Mouse (Mus musculus) thymus, postnatal 0 days (tissue): ENCODE results near the gene Nfe2. TPM values are rescaled to one million over a fixed set of nuclear protein-coding genes. Genes with fewer than 3 reads are reported as not detected.
A peak's percentile ranks its signal among the peaks of the same experiment; 100 is the strongest.
"Not testable (repeated sequence)": the region's sequence is repeated elsewhere in the genome, so short reads cannot be mapped to it uniquely, and the experiment has no call there.

ENCODE experiments used
- DNase-seq: peaks from one replicate; pipeline ENCODE4 v3.0.0-alpha.2; 2015; ENCODE audit warnings: low spot score
- polyA plus RNA-seq: library from polyadenylated mRNA; unstranded; fragments of >200 nt; fragmentation: Nextera tagmentation; extraction: Ambion mirVana; gene quantifications from 2 replicates; pipeline ENCODE4 v1.2.1, GENCODE M21; 2015

Gene Nfe2
- polyA plus RNA-seq, 1 experiment from 2014 or later = 9.1 TPM

DNA sequence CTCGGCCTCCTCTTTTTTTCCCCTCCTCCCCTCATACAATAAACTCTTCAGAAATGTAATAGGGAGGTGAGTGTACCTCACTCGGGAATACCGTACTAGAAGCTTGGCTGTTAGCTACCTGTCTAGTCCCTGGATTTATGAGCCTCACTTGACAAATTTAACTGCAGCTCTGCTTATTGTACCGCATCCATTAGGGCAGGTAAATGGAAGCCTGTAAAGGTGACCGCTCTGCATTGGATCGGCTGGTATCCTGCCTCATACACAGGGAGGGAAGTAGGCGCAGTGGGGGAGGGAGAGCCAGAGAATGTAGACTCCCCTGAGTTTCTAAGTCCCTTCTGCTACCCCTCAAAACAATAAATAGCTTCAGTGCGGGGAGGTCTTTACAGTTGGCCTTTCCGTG lies 32.6 kb upstream of the Nfe2 start:
- DNase-seq = no peak

DNA sequence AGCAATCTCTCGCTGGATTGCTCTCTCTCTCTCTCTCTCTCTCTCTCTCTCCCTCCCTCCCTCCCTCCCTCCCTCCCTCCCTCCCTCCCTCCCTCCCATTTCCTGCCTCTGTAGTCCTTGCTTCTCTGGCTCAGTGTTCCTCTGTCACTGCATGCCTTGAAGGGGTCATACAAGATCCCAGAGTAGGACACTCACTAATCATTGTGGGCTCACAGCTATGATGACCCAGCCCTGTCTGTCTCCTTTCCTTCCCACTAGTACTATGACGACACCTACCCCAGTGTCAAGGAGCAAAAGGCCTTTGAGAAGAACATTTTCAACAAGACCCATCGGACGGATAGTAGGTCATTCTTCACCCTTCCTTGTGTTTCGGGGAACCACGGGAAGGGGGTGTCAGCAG lies 32.2 kb upstream of the Nfe2 start:
- no peak for DNase-seq

DNA sequence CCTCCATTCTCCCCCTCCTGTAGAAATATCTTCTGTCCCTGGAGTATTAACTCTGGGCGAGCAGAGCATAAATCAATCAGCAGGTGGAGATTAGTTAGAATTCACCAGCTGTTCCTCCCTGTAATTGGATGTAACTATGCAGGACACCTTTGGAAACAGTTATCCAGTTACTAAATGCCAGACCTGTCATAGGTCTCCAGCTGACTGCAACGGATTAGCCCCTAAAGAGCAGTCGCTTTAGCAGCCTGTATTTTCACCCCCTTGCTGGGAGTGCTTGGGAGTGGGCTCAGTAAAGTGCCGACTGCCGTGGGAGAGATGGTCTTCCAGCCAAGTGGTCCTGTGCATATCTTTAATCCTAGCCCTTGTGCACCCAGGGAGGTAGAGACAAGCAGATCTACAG lies 31.4 kb upstream of the Nfe2 start:
- DNase-seq = no peak

DNA sequence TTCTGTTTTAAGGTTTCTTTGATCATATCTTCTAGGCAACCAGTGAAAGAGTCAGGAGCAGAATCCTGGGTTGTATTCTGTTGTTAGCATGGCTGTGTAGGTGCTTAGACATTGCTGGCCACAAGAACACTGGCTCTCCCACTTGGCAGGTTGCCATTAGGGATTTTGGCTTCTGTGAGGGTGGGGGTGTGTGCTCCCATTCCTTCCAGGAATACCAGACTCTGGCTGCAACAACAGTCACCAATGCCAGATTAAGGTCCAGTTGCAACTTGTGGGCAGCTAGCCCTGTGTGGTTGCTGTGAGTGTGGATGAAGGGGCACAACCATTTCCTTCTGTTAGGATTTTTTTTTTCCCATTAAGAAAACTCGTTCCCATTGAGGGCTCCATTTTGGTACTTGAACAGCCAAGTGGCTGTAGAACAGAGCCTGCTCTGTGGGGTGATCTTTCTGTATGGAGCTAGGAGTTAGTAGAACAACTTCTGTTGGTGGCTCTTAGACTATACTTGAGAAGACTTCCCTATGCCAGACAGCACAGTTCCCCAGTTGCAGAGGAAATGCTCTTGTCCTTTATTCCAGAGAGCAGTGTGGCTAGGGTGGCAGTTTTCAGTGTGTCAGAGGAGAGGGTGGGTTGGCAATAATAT lies 27.7 kb upstream of the Nfe2 start:
- DNase-seq = no peak

DNA sequence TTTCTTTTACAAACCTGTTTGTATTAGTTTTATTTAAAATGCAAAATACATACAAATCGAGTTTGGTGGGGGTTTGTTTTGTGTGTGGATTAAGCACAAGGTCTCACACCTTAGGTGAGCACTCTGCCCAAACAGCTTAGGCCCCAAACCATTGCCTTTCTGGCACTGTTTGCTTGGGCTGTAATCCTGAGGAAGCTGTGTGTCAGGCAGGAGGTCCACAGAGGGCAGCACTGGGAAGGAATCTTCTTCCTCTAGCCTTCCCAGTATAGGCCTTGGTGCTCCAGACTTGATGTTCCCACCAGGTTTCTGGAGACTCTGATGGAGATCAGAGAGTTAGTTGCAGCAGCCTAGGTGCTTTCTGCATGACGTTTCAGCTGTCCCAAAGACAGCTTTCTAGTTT lies 26.4 kb upstream of the Nfe2 start:
- DNase-seq = no peak

DNA sequence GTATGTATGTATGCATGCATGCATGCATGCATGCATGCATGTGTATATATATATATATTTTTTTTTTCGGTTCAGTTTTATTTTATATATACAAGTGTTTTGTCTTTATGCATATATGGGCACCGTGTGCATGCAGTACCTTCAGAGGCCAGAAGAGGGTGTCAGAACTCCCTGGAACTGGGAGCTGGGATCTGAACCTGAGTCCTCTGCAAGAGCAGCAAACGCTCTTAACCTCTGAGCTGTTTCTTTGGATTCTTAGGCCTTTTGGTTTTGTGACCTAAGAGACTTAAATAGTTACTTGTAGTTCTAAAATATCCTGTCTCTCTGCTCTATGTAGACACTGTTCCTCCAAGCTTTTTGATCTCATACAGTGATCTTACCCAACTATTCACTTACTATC lies 25.9 kb upstream of the Nfe2 start:
- peak; percentile 55 for DNase-seq

DNA sequence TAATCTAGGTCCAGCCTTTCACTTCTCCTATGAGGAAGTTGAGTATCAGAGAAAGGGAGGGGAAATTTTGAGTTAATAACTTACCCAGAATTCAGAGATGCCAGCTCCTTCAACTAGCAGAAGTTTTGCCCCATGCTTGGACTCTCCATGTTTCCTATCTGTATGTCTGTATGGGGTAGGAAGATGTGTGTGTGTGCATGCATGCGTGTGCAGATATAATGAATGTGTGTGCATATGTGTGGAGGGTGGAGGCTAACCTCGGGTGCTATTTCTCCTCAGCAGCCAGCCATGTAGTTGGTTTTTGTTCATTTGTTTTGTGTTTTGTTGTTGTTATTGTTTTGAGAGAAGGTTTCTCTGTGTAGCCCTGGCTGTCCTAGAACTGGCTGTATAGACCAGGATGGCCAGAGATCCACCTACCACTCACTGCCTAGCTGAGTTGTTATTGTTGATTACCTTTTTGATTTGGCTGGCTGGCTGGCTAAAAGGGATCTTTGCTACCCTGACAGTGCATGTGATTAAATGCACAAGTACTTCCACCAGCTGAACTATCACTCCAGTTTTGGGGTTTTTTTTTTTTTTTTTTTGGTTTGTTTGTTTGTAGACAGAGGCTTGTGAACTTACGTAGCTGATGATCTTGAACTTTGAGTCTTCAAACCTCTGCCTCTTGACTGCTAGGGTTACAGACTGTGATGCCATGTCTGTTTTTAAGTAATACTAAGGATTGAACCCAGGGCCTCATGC lies 23.4 kb upstream of the Nfe2 start:
- no peak for DNase-seq

DNA sequence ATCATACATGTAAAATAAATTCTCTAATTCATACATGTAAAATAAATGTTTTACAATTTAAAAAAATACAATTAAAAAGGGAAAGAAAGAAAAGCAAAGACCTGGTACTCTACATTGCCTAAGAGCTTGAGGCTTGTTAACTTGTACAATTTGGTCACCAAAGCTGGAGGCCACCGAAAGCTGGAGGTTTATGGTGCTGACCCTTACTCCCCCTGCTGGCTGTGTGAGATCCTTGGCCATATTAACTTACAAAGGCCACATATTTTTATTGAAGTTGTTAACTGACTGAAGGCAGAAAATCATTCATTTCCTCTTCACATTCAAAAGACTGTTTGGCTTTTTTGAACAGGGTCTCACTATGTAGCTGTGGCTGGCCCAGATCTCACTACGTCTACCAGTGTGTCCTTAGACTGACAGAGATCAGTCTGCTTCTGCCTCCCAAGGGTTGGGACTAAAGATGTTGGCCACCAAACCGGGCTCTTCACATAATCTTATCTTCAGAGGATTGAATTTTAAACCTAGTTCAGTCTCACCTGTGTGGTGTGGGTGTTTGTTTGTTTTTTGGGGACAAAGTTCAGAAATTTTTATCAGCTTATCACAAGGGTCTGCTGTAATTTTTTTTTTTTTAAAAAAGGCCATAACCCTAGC lies 22.7 kb upstream of the Nfe2 start:
- DNase-seq = peak; percentile 35

DNA sequence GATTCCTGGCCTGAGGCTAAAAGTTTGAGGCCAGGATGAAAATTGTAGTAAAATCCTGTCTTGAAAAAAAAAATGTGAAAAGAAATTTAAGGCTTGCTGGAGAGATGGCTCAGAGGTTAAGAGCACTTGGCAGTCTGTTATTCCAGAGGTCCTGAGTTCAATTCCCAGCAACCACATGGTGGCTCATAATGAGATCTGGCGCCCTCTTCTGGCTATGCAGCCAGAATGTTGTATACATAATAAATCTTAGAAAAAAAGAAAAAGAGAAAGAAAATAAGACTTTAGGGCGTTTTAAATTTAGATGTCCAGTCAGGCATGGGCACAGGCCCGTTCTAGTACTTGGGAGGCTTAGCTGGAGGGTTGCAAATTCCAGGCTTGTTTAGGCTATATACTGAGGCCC lies 21.5 kb upstream of the Nfe2 start:
- DNase-seq = peak; percentile 54

DNA sequence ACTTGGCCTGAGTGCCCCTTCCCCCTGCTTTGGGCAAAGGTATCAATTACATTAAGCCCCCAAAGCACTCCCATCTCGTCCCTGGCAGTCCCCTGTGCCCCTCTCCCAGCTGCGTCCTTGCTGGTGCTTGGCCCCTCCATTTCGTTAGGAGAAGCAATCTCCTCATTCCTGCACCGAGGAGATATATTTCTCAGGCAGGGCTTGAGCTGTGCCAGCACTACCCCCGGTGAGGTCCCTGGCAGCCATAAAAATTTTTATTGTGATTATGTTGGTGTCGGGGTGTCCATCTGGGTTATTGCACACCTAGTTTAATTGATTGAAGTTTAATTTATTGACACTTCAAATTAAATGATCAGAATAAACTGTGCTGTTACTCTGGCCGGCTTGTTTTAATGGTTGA lies 19.7 kb upstream of the Nfe2 start:
- DNase-seq = no peak

DNA sequence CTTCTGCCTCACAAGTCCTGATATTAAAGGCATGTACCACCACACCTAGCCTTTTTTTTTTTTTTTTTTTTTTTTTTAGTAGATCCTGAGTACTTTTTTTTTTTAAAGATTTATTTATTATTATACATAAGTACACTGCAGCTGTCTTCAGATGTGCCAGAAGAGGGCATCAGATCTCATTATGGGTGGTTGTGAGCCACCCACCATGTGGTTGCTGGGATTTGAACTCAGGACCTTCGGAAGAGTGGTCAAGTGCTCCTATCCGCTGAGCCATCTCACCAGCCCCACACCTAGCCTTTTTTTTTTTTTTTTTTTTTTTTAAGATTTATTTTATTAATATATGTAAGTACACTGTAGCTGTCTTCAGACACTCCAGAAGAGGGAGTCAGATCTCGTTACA lies 17.7 kb upstream of the Nfe2 start:
- not testable (repeated sequence) for DNase-seq

DNA sequence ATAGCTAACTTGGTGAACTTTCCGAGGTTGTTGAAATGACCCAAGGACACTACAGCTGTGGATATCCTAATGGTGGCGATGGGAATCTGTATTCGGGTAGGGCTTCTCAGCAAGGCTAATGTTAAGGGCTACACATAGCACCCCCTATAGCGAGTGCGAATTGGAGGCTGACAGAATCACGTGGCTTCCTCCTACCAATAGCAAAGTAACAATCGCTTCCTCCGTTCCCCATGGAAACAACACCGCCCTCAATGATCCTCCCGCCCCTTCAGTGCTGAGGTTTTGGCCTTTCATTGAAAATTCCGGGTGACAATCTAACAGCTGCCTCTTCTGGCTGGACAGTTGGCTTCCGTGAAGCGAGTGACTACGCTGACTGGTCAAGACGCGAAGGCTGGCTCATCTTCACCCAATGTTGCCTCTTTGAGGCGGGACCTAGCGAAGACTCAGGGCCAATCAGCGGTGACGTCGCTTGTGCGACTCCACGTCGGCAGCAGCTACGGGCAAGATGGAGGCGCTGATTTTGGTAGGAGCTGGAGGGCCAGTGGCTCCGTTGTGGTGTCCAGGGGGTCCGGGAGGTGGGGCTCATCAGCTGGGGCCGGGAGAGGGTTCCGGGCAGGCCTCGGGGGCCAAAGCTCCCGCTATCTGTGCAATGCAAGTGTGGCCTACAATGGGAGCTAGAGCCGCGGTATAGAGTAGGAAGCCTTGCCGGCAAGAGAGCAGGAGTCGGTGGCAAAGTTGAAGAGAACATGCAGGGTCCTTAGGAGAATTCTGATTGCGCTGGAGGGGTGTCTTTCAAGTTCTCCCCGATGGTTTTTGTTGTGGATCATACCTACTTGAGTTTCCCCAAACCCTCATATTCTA lies 14.4 kb upstream of the Nfe2 start, which contains the start of gene Copz1:
Gene Copz1, plus strand, starts transcription at position 296 of the 861 bp plus-strand sequence.
- DNase-seq = peak; percentile 98

DNA sequence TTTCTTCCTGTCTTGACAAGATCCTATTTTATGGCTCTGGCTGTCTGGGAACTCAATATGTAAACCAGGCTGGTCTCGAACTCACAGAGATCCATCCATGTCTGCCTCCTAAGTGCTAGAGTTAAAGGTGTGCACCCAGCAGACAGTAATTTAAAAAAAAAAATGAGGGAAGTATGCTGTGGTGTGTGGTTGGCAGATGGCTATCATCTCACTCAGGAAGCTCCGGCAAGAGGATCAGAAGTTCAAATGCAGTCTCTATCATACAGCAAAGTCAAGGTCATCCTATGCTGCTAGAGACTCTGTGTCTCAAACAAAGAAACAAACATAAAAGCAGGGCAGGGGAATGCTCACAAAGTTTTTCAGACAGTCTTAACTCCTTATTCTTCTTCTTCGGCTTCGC lies 10.7 kb upstream of the Nfe2 start:
- peak; percentile 26 for DNase-seq

DNA sequence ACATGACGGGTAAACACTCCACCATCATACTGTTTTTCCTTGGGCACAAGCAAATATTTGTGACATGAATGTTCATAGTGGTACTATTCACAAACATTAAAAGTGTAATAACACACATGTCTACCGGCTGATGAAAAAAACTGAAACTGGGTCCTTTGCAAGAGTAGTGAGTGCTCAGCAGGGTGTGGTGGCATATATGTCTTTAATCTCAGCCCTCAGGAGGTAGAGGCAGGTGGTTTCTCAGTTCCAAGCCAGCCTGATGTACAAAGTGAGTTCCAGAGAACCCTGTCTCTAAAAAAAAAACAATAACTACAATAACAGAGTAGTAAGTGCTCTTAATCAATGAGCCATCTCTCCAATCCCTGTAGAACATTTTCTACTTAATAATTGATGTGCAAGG lies 6.6 kb upstream of the Nfe2 start:
- DNase-seq = no peak

DNA sequence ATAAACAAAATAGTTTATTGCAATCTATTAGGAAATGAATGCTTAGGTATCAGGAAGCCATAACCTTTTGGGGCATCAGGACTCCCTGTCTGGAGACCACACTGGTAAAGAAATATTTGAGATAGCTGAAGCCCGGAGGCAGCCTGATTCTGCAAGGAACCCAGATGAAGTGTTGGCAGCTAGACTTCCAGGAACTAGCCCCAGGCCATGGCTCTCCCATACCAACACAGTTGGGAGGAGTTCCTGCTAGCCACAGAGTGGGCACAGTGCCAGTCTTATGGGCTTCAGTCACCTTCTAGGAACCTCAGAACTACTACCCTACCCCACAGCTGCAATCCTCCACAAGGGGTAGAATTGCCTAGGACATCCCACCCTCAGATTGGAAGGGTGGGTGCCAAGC lies 1.8 kb upstream of the Nfe2 start:
- no peak for DNase-seq

DNA sequence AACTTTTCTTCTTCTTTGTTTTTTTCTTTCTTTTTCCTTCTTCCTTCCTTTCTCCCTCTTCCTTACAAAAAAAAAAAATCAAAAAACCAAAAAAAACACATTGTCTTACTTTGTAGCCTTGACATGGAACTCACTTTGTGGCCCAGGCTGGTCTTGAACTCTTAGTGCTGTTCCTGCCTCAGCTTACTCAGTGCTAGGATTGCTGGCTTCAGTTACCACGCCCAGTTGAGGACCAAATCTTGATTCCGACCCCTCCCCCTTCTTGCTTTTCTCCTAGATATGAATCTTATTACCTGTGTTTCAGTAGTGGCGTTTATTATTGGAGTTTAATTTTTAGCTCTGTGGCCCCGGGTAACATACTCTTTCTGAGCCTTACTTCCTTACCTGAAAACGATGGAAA lies 959 bp upstream of the Nfe2 start:
- no peak for DNase-seq

DNA sequence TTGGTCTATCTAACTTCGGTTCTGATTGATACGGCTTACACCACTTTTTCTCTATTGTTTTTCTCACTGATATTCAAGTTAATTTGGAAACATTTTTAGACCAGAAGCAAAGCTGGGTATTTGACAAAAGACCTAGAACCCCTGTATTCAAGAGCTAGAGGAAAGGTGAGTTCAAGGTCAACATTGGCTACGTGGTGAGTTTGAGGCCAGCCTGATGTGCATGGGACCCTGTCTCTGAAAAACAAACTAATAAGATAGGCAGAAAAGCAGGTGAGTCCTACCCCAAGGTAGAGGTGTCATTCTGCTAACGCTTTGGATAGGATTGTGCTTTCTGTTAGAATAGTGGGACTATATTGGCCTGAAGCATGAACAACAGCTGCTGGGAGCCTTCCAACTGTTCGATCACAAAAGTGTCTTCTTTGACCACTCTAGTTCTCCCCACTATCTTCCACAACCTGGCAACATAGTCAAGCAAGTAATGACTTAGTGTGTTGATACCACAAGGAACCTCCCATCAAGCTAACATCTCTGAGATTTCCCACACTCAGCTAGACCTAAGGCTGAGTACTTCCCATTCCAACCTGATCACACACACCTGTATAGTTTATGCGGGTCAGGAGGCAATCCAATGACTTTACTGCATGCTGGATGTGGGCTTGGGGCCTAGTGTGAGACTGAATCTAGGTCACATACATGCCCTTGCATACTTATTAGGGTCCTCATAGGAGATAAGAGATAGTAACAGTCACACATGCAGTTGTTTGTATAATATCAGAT lies 1.8 kb downstream of the Nfe2 start:
- DNase-seq = no peak

DNA sequence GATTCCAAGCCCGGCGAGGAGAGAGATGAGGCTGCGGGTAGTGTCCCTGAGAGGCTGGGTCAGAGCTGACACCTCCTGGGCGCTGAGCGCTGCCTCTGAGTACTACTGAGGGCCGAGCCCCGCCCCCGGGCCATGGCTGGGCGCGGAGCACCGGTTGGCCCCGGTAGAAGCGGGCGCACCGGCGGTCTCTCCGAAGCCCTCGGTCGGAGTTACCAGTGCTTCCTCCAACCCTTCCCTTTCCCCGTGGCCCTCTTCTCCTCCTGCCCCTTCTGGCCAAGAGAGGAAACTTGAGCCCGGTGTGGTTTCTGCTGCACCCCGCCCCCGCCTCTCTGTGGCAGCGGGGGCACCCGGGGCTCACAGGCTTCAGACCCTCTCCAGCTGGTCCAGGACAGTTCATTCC lies 3.0 kb downstream of the Nfe2 start:
- DNase-seq = peak; percentile 40

DNA sequence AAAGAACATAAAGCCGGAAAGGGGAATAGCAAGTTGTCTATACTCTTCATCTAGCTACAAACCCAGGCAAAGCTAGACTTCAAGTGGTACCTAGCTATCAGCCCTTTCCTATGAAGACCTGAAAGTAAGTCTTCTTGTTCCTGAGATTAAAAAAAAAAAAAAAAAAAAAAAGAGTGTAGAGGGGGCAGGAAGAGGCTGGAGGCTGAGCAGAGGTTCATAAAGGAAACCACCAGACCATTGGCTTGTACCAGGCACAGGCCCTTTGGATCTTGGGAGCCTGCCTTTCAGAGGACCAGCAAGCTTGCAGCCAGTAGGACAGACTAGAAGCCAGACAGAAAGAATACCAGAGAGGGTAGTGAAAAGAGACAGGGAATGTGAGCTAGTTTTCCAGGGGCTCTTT lies 4.9 kb downstream of the Nfe2 start:
- no peak for DNase-seq

DNA sequence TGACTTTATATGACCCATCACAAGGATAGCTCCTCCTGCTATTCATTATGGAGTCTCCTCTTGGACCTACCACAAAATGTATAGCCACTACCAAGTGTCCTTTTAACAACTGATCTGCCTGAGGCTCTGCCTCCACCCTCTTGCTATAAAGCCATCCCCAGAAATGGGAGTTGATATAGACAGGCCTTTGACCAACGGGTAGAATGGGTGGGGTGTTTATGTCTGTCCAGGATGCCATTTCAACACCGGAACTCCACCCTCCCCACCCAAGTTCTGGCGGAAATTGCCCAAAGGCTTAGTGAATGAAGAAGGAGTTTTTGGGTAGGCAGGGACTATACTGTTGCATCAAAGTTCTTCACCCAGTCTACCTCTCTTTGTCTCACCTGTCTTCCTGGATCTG lies 5.5 kb downstream of the Nfe2 start:
- DNase-seq = no peak

DNA sequence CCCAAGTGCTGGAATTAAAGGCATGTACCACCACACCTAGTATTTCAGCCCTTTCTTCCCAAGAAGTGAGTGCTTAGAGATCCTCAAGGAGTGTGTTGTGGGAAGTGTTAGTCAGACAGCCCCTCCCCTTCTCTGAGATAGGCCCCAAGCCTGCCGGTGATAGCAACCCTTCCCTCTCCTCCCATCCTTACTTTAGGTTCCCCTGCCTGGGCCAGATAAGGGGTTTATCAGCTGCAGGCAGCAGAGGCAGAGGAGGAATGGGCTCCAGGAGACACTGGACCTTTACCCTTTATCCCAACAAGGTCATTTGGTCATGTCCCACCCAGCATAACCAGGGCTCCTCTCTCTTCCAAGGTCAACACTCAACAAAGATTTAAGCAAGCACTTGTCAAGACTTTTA lies 6.6 kb downstream of the Nfe2 start:
- DNase-seq = no peak
